Mouse (Mus musculus) lung, embryonic 15.5 days (tissue): Measurements from ENCODE around the gene Syngap1. TPM values are rescaled to one million over a fixed set of nuclear protein-coding genes. Genes with fewer than 3 reads are reported as not detected.
A peak's percentile ranks its signal among the peaks of the same experiment; 100 is the strongest.

ENCODE experiments used
- ATAC-seq: fragments of 200-750 bp; cut with Nextera tagmentation; 2 replicates; pipeline ENCODE4 v1.8.0; 2017; ENCODE audit warnings: moderate number of reproducible peaks, borderline replicate concordance; ENCODE audit not compliant: low FRiP score, low TSS enrichment; ENCODE audit errors: extremely low read depth
- H3K27ac ChIP-seq: fragments of 300-500 bp; sonication (generic); 2 replicates; pipeline ENCODE4 v1.5.1; 2015; ENCODE audit warnings: moderate library complexity, mild to moderate bottlenecking, inconsistent platforms
- H3K27me3 ChIP-seq: fragments of 300-500 bp; sonication (generic); 2 replicates; pipeline ENCODE4 v1.6.1; 2015; ENCODE audit warnings: inconsistent platforms
- H3K36me3 ChIP-seq: fragments of 300-500 bp; sonication (generic); 2 replicates; pipeline ENCODE4 v1.6.1; 2015; ENCODE audit warnings: inconsistent platforms
- H3K4me1 ChIP-seq: fragments of 300-500 bp; sonication (generic); 2 replicates; pipeline ENCODE4 v1.6.1; 2015; ENCODE audit warnings: inconsistent platforms
- H3K4me2 ChIP-seq: fragments of 300-500 bp; sonication (generic); 2 replicates; pipeline ENCODE4 v1.6.1; 2015; ENCODE audit warnings: inconsistent platforms, mild to moderate bottlenecking, moderate library complexity
- H3K4me3 ChIP-seq: fragments of 300-500 bp; sonication (generic); 2 replicates; pipeline ENCODE4 v1.5.1; 2015; ENCODE audit warnings: mild to moderate bottlenecking, inconsistent platforms
- H3K9ac ChIP-seq: fragments of 300-500 bp; sonication (generic); 2 replicates; pipeline ENCODE4 v1.6.1; 2015; ENCODE audit warnings: inconsistent platforms
- H3K9me3 ChIP-seq: fragments of 300-500 bp; sonication (generic); 2 replicates; pipeline ENCODE4 v1.6.1; 2016; ENCODE audit warnings: inconsistent platforms
- WGBS: fragments of 180-500 bp; shearing (Covaris S2); methylation state at CpG from one replicate; pipeline ENCODE4 v1.1.7; 2015; 5-methylcytosine and 5-hydroxymethylcytosine counted together
- polyA plus RNA-seq: library from polyadenylated mRNA; unstranded; fragments of >200 nt; fragmentation: Nextera tagmentation; extraction: Ambion mirVana; gene quantifications from 2 replicates; pipeline ENCODE4 v1.2.1, GENCODE M21; 2015

Syngap1 gene
- polyA plus RNA-seq, 1 experiment from 2014 or later: 1.5 TPM

DNA sequence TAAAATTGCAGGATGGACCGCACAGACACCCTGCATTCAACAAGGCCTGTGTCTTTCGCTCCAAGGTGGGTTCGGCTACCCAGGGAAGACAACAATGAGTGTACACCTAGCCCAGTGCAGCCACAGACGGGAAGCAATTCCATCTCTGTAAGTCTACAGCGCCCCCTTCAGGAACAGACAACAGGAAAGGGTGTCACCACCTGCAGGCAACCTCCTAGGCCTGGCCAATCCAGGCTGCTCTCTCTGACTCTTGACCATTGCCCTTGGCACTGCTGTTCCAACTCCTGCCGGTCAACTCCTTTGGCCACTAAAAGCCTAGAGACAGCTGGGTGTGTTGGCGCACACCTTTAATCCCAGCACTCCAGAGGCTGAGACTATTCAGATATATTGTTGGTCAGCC lies 60.1 kb downstream of the Syngap1 start:
- no peak for ATAC-seq
- no peak overlapping the region for H3K4me2 ChIP-seq
- peaks cover 3% of the 10 kb centered on the region for H3K4me1 ChIP-seq
- 0 out of 2 replicates have a peak, but pooled peaks cover 5% of the 10 kb centered on the region for H3K27me3 ChIP-seq
- H3K36me3 ChIP-seq: no peaks in the 10 kb centered on the region
- no peaks in the 10 kb centered on the region for H3K9me3 ChIP-seq
- no peak overlapping the region for H3K4me3 ChIP-seq
- H3K9ac ChIP-seq: no peak overlapping the region
- WGBS: 76% methylated on average over 7 of the region's 7 CpGs
- no peak overlapping the region for H3K27ac ChIP-seq

DNA sequence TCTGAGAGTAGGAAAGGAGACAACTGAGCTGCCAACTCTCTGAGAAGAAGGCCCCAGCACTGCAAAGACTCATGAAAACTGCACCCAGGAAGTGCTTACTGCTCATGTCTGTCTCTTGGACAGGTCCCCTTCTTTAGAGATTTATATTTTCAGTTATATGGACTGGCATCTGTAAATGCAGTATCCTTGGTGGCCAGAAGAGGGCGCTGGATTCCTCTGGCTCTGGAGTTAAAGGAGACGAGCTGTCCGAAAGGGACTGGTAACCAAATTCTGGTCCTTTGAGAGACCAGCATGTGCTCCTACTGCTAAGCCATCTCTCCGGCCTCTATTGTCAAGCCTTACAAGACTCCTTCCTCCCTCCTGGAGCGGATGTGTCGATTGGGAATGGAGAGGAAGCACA lies 60.8 kb downstream of the Syngap1 start:
- 0 out of 2 replicates have a peak, but pooled peaks cover 5% of the 10 kb centered on the region for H3K27me3 ChIP-seq
- ATAC-seq: no peak
- no peak overlapping the region for H3K9ac ChIP-seq
- H3K9me3 ChIP-seq: no peaks in the 10 kb centered on the region
- no peak overlapping the region for H3K4me2 ChIP-seq
- H3K36me3 ChIP-seq: no peaks in the 10 kb centered on the region
- H3K27ac ChIP-seq: no peak overlapping the region
- no peak overlapping the region for H3K4me3 ChIP-seq
- H3K4me1 ChIP-seq: peaks cover 3% of the 10 kb centered on the region; the same call in 1 of the 2 replicates
- WGBS: 51% methylated on average over 6 of the region's 6 CpGs

DNA sequence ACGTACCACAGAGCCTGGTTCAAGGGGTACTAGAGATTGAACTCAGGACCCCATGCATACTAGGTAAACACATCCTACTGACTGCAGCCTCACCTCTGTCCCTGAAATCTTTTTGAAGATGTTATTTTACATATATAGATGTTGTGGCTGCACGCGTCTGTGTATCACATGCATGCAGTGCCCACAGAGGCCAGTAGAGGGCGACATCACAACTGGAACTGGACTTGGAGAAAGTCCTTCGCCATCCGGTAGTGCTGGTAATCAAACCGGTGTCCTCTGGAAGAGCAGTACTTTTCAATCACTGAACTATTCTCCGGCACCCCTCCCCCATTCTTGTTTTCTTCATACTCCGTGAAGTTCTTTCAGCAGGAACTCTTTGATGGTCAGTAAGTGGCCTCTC lies 63.4 kb downstream of the Syngap1 start:
- ATAC-seq: no peak
- Histone ChIP-seq H3K9ac (no peak overlapping the region), H3K4me2 (no peak overlapping the region), H3K9me3 (no peaks in the 10 kb centered on the region), H3K4me3 (no peak overlapping the region), H3K4me1 (peaks cover 3% of the 10 kb centered on the region; the same call in 1 of the 2 replicates), H3K36me3 (no peaks in the 10 kb centered on the region), H3K27me3 (0 out of 2 replicates have a peak, but pooled peaks cover 5% of the 10 kb centered on the region), H3K27ac (no peak overlapping the region)
- WGBS: 33% methylated on average over 9 of the region's 9 CpGs

DNA sequence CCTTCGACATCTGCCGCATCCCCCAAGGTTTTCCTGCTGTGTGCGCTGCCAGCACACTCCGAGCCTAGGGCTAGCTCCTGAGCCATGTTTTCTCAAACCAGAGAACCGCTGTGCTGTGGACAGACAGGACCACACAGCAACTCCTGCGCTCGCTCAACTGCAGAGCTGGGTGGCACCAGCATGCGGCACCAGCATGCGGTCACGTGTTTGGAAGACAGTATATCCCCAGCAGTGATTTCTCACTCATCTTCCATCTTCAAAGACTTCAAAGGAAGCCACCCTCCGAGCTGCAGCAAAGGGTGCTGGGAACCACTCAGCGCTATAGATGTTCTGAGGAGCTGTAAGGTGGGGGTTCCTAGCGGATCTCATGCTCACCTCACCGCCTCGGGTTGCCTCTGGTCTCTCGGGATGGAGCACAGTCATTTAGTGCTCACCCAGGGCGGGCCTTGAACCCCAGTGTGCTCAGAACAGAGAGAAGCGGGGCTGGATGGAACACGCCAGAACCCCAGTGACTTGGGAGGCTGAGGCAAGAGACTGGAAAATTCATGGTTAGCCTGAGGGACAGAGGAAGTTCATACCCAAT lies 63.9 kb downstream of the Syngap1 start:
- Histone ChIP-seq H3K27me3 (0 out of 2 replicates have a peak, but pooled peaks cover 5% of the 10 kb centered on the region), H3K4me3 (no peak overlapping the region), H3K36me3 (no peaks in the 10 kb centered on the region), H3K4me2 (peak overlapping the region; percentile 3; the same call in 1 of the 2 replicates), H3K9ac (no peak overlapping the region), H3K27ac (no peak overlapping the region), H3K9me3 (no peaks in the 10 kb centered on the region), H3K4me1 (peaks cover 3% of the 10 kb centered on the region; the same call in 1 of the 2 replicates)
- ATAC-seq: no peak
- WGBS: 30% methylated on average over 19 of the region's 19 CpGs

DNA sequence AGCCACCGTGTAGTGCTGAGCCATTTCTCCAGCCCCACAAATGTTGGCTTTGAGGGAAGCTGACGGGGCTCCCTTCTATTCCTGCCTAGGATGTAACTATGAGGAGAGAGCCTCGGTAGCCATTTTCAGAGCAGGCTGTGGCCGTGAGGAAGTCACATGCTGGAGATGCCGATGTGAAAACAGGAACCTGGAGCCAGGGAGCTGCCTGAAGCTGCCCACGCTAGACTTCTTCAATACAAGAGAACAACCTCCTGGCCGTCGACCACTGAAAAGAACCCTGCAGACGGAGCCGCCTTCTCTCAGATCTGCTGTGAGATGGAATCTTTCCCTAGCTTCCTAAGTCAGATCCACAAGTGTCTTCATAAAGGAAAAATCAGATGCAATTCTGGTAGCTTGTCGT lies 64.6 kb downstream of the Syngap1 start:
- peak overlapping the region; percentile 3; the same call in 1 of the 2 replicates for H3K4me2 ChIP-seq

DNA sequence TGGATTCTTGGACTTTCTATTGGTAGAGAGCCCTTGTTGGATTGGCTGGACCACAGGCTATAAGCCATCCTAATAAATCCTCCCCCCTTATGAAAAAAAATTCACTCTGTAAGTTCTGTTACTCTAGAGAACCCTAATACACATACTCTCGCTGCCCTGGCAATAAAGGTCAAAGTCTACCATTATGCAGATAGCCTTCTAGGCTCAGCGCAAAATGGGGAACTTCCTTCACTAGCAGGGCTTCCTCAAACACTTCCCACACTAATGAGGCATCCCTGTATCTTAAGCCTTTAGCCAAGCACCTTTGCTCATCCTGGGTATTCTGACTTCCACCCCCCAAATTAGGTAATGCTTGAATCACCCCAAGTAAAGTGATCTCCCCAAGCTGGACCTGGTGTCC lies 67.2 kb downstream of the Syngap1 start:
- H3K36me3 ChIP-seq: no peaks in the 10 kb centered on the region
- 77% methylated on average over 2 of the region's 2 CpGs for WGBS
- no peak overlapping the region for H3K4me3 ChIP-seq
- no peak overlapping the region for H3K4me2 ChIP-seq
- no peak overlapping the region for H3K27ac ChIP-seq
- 0 out of 2 replicates have a peak, but pooled peaks cover 5% of the 10 kb centered on the region for H3K27me3 ChIP-seq
- no peak for ATAC-seq
- no peak overlapping the region for H3K9ac ChIP-seq
- no peaks in the 10 kb centered on the region for H3K9me3 ChIP-seq
- H3K4me1 ChIP-seq: peaks cover 3% of the 10 kb centered on the region; the same call in 1 of the 2 replicates

More for the DNA sequence above, 64.6 kb downstream of the Syngap1 start:
- Histone ChIP-seq H3K36me3 (no peaks in the 10 kb centered on the region), H3K9ac (no peak overlapping the region), H3K9me3 (no peaks in the 10 kb centered on the region), H3K27me3 (0 out of 2 replicates have a peak, but pooled peaks cover 5% of the 10 kb centered on the region), H3K27ac (no peak overlapping the region), H3K4me1 (peaks cover 3% of the 10 kb centered on the region; the same call in 1 of the 2 replicates), H3K4me3 (no peak overlapping the region)
- no peak for ATAC-seq
- 39% methylated on average over 11 of the region's 11 CpGs for WGBS

DNA sequence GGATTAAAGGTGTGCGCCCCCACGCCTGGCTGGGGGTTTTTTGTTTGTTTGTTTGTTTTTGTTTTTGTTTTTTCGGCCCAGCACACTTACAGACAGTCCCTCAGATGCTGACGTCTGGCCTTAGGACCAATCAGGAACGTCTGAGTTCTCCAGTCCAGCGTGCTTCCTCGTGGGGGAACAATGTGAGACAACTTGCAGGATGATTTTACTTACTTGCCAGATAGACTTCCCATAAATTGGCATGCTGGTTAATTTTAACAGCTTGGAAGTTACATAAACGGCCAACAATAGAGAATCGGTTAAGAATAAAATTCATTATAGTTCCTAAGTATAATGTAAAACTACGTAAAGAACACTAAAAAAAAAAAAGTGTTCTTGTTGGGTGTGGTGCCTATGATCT lies 70.1 kb downstream of the Syngap1 start:
- H3K9ac ChIP-seq: no peak overlapping the region
- no peak for ATAC-seq
- H3K27me3 ChIP-seq: no peaks in the 10 kb centered on the region
- no peak overlapping the region for H3K27ac ChIP-seq
- H3K36me3 ChIP-seq: no peaks in the 10 kb centered on the region
- no peaks in the 10 kb centered on the region for H3K9me3 ChIP-seq
- WGBS: 87% methylated on average over 10 of the region's 10 CpGs
- no peak overlapping the region for H3K4me3 ChIP-seq
- no peak overlapping the region for H3K4me2 ChIP-seq
- H3K4me1 ChIP-seq: no peaks in the 10 kb centered on the region; the same call in 1 of the 2 replicates

DNA sequence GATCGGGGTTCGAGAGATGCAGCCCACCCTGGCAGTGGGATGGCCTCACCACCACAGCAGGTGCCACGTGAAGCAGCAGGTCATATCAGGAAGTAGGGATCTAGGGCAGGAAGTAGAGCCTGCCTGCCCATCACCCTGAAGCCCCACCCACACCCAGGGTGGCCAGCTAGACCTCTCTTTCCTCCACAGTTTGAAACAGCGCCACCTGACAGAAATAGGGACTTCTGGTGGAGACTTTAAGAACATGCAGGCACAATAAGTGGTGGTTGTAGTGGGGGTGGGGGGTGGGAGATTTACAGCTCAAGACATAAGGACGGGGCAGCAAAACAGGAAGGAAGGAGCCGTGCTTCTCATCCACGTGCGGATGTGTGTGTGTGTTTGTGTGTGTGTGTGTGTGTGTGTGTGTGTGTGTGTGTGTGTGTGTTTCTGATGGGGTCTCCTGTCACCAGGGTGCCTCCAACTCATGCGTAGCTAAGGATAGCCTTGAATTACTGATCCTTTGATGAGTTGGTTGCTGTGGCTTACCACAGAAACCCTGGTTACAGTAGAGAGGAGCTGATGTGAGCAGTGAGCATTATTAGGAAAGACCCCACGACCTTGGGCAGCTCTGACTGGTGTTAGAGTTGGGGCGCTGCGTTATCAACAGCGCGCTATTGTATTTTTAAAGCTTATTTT lies 71.1 kb downstream of the Syngap1 start:
- no peak overlapping the region for H3K27ac ChIP-seq
- 51% methylated on average over 14 of the region's 14 CpGs for WGBS
- no peak overlapping the region for H3K4me3 ChIP-seq
- ATAC-seq: no peak
- H3K27me3 ChIP-seq: no peaks in the 10 kb centered on the region
- H3K4me1 ChIP-seq: peaks cover under 1% of the 10 kb centered on the region; the same call in 1 of the 2 replicates
- no peak overlapping the region for H3K9ac ChIP-seq
- H3K4me2 ChIP-seq: no peak overlapping the region
- H3K36me3 ChIP-seq: no peaks in the 10 kb centered on the region
- no peaks in the 10 kb centered on the region for H3K9me3 ChIP-seq

DNA sequence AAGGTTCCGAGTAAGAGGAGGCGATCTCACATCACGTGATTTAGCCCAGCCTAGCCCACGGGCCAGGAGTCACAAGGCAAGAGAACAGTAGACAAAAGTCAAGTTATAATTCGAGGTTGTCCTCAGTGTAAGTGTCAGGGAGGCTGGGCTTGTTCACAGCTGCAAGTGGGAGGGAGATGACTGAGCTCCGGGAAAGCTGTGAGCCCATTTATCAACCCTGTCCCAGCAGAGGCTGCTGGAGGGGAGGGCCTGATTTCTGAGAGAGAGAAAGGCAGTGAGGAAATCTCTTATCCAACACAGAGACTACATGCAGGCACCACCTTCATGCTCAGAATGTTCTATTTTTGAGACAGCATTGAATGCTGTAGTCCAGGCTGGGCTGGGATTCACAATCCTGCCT lies 71.9 kb downstream of the Syngap1 start:
- H3K27me3 ChIP-seq: no peaks in the 10 kb centered on the region
- ATAC-seq: no peak
- no peaks in the 10 kb centered on the region for H3K9me3 ChIP-seq
- H3K27ac ChIP-seq: no peak overlapping the region
- no peak overlapping the region for H3K4me3 ChIP-seq
- H3K4me2 ChIP-seq: no peak overlapping the region
- H3K9ac ChIP-seq: no peak overlapping the region
- peaks cover 7% of the 10 kb centered on the region; the same call in 1 of the 2 replicates for H3K4me1 ChIP-seq
- 20% methylated on average over 6 of the region's 6 CpGs for WGBS
- no peaks in the 10 kb centered on the region for H3K36me3 ChIP-seq

DNA sequence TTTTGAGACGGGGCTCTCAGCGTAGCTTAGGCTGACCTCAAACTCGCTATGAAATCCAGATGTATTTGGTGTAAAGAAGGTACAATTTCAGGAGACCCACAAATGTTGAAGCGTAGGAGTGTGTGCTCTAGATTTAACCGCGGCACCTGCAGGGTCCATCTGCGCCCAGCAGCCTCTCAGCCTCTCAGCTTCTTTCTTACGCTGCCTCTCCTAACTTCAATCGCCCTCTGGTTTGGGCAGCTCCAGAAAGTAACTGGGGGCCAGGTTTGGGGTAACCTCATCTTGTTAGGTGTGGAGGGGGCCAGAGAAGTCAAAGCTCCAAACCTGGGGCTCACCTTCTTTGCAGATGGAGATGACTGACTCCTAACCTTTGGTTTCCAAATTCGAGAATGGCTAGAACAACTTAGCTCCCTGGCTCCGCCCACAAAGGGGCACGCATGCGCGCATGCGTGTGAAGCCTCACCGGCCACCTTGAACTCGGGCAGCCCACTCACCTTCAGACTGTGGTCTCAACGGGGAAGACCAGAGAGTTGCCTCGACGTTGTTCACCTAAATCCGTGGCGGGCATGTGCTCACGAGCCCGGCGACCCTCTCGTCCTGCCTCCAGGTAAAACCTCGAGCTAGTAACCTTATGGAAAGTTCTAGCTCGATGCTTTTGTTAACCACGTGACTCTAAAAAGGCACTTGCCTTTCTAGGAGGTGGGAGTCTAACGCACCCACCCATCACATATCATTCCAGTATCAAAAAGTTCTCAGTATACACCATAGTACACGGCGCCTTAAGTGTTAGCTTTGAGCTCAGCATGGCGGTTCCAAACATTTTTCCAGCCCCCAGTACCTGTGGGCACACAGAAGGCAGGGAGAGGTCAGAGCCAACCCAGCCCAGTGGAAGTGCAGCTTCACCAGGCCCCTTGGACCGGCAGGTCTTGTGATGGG lies 76.8 kb downstream of the Syngap1 start:
- WGBS: 6% methylated on average over 34 of the region's 34 CpGs
- ATAC-seq: peak; percentile 71
- peaks cover 14% of the 10 kb centered on the region for H3K4me1 ChIP-seq
- no peaks in the 10 kb centered on the region for H3K27me3 ChIP-seq
- no peaks in the 10 kb centered on the region for H3K9me3 ChIP-seq
- H3K27ac ChIP-seq: peak overlapping the region; percentile 25
- peaks cover 31% of the 10 kb centered on the region for H3K36me3 ChIP-seq
- peak overlapping the region; percentile 79 for H3K4me2 ChIP-seq
- H3K4me3 ChIP-seq: peak overlapping the region; percentile 54
- H3K9ac ChIP-seq: peak overlapping the region; percentile 61

DNA sequence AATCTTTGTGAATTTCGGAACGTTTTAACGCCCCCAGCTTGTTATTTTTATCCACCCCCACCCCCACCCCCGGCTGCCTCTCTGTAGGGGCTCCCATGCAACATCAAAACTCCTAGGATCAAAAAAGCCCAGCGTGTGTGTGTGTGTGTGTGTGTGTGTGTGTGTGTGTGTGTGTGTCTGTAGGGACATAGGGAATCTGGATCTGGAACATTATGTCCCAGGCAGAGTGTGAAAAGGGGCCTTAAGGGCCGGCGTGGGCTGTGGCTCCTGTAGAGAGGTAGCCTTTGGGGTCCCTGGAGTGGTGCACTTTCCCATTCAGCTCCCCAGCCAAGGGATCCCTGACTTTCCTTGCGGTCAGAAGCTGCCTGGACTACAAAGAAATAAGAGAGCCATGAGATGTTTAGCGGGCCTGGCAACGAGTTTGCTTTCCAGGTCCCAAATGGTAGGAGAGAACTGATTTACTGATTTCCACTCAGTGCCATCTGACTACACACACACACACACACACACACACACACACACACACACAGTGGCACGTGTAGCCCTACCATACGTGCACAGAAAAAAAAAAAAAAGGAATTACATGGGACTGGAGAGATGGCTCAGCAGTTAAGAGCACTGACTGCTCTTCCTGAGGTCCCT lies 77.6 kb downstream of the Syngap1 start:
- H3K27ac ChIP-seq: peak overlapping the region; percentile 25; the same call in 1 of the 2 replicates
- H3K4me1 ChIP-seq: peaks cover 14% of the 10 kb centered on the region
- peak overlapping the region; percentile 61; the same call in 1 of the 2 replicates for H3K9ac ChIP-seq
- peak overlapping the region; percentile 79 for H3K4me2 ChIP-seq
- peaks cover 36% of the 10 kb centered on the region for H3K36me3 ChIP-seq
- H3K4me3 ChIP-seq: peak overlapping the region; percentile 54
- H3K27me3 ChIP-seq: no peaks in the 10 kb centered on the region
- ATAC-seq: no peak; the same call in 1 of the 2 replicates
- no peaks in the 10 kb centered on the region for H3K9me3 ChIP-seq
- WGBS: 35% methylated on average over 12 of the region's 12 CpGs
